Mouse (Mus musculus) right cerebral cortex, adult 2 months (tissue): Measurements from ENCODE around the gene G0s2.
"Not testable (repeated sequence)": the region's sequence is repeated elsewhere in the genome, so short reads cannot be mapped to it uniquely, and the experiment has no call there.

Source experiments
- DNase-seq, 2 experiments: peaks; one replicate each; pipeline ENCODE4 v3.0.0; 2021 to 2022; ENCODE audit warnings: low spot score in 2 of 2

G0s2 gene

GRCm38 (mm10) chr1:193255032-193255431 is 18.0 kb downstream of the G0s2 start:
- DNase-seq, result no peak

GRCm38 (mm10) chr1:193253895-193254294 is 19.1 kb downstream of the G0s2 start:
- DNase-seq, result not testable (repeated sequence)

GRCm38 (mm10) chr1:193252616-193253015 is 20.4 kb downstream of the G0s2 start:
- DNase-seq, result no peak

- DNase-seq, result no peak
These were observed 21.6 kb downstream of the G0s2 start for GRCm38 (mm10) chr1:193251386-193251785.

- no peak for DNase-seq
These were observed 23.0 kb downstream of the G0s2 start for GRCm38 (mm10) chr1:193250026-193250425.

GRCm38 (mm10) chr1:193244235-193244634 is 28.8 kb downstream of the G0s2 start:
- DNase-seq, result no peak

GRCm38 (mm10) chr1:193243571-193244193 is 29.3 kb downstream of the G0s2 start:
- peak; percentile 31 to 39 for DNase-seq

GRCm38 (mm10) chr1:193242863-193243262 is 30.2 kb downstream of the G0s2 start:
- no peak for DNase-seq

GRCm38 (mm10) chr1:193242238-193242637 is 30.8 kb downstream of the G0s2 start:
- peak; percentile 83 to 89 for DNase-seq

GRCm38 (mm10) chr1:193241436-193241835 is 31.6 kb downstream of the G0s2 start:
- DNase-seq, result no peak

GRCm38 (mm10) chr1:193238426-193238825 is 34.6 kb downstream of the G0s2 start:
- DNase-seq, result no peak

GRCm38 (mm10) chr1:193234930-193235329 is 38.1 kb downstream of the G0s2 start:
- no peak for DNase-seq

- DNase-seq, result no peak
These were observed 38.8 kb downstream of the G0s2 start for GRCm38 (mm10) chr1:193234130-193234645.

- DNase-seq, result no peak
These were observed 40.3 kb downstream of the G0s2 start for GRCm38 (mm10) chr1:193232732-193233131.

- DNase-seq, result no peak
These were observed 42.1 kb downstream of the G0s2 start for GRCm38 (mm10) chr1:193230935-193231334.

- DNase-seq, result no peak
These were observed 42.5 kb downstream of the G0s2 start for GRCm38 (mm10) chr1:193230531-193230930.

- no peak for DNase-seq
These were observed 43.4 kb downstream of the G0s2 start for GRCm38 (mm10) chr1:193229570-193229969.

- DNase-seq, result no peak
These were observed 45.5 kb downstream of the G0s2 start for GRCm38 (mm10) chr1:193227537-193227936.

GRCm38 (mm10) chr1:193226724-193227522 is 46.1 kb downstream of the G0s2 start:
- no peak for DNase-seq

GRCm38 (mm10) chr1:193226114-193226513 is 46.9 kb downstream of the G0s2 start:
- DNase-seq, result no peak

GRCm38 (mm10) chr1:193225531-193225930 is 47.5 kb downstream of the G0s2 start:
- DNase-seq, result no peak
